Mouse (Mus musculus) MEL (cell line): ENCODE measurements around the gene Tcea3. TPM values are rescaled to one million over a fixed set of nuclear protein-coding genes. Genes with fewer than 3 reads are reported as not detected.

ENCODE experiments used
- DNase-seq: peaks from one replicate; pipeline ENCODE4 v3.0.0; 2011; ENCODE audit warnings: low read depth, low spot score
- H3K27ac ChIP-seq: 2 replicates; pipeline ENCODE4 v1.5.1; 2012; ENCODE audit warnings: low read depth, mild to moderate bottlenecking, control low read depth, low read length, moderate library complexity; ENCODE audit not compliant: control insufficient read depth
- H3K27me3 ChIP-seq, 2 experiments: fragments of 150-350 bp in 1 of 2; sonication (generic) in 1 of 2; 2 replicates each; pipeline ENCODE4 v1.6.1; 2012; ENCODE audit warnings: low read length in 2 of 2, mild to moderate bottlenecking in 2 of 2, improper control_type of control experiment in 1 of 2, moderate library complexity in 1 of 2; ENCODE audit not compliant: insufficient read depth in 2 of 2, control insufficient read depth in 1 of 2
- H3K36me3 ChIP-seq, 2 experiments: 2 replicates each; pipeline ENCODE4 v1.6.1; 2012 to 2014; ENCODE audit warnings: low read length in 2 of 2, improper control_type of control experiment in 1 of 2, inconsistent platforms in 1 of 2, mild to moderate bottlenecking in 1 of 2; ENCODE audit not compliant: insufficient read depth in 2 of 2, control insufficient read depth in 1 of 2
- H3K4me1 ChIP-seq, 2 experiments: fragments of 150-350 bp in 1 of 2; sonication (generic) in 1 of 2; 2 replicates each; pipeline ENCODE4 v1.6.1; 2012; ENCODE audit warnings: low read length in 2 of 2, improper control_type of control experiment in 1 of 2, mild to moderate bottlenecking in 1 of 2; ENCODE audit not compliant: insufficient read depth in 2 of 2, control insufficient read depth in 1 of 2
- H3K4me3 ChIP-seq, 2 experiments: fragments of 150-350 bp in 1 of 2; sonication (generic) in 1 of 2; 2 replicates each; pipeline ENCODE4 v1.5.1; 2012; ENCODE audit warnings: low read depth in 2 of 2, low read length in 2 of 2, mild to moderate bottlenecking in 2 of 2, moderate library complexity in 2 of 2, control low read depth in 1 of 2, improper control_type of control experiment in 1 of 2; ENCODE audit not compliant: control insufficient read depth in 1 of 2, insufficient read depth in 1 of 2
- H3K79me2 ChIP-seq: 2 replicates; pipeline ENCODE4 v1.6.1; 2012; ENCODE audit warnings: mild to moderate bottlenecking, low read length, moderate library complexity; ENCODE audit not compliant: control insufficient read depth, poor library complexity, insufficient read depth
- H3K9ac ChIP-seq: 2 replicates; pipeline ENCODE4 v1.6.1; 2012; ENCODE audit warnings: low read depth, mild to moderate bottlenecking, control low read depth, low read length, moderate library complexity; ENCODE audit not compliant: control insufficient read depth, poor library complexity, severe bottlenecking
- H3K9me3 ChIP-seq: fragments of 150-350 bp; sonication (generic); replicated peaks from 2 replicates; pipeline ENCODE4 v1.6.1; 2012; ENCODE audit warnings: mild to moderate bottlenecking, low read length, improper control_type of control experiment, moderate library complexity; ENCODE audit not compliant: insufficient read depth
- E2F4 ChIP-seq: IDR thresholded peaks from 2 replicates; pipeline ENCODE4 v1.6.1; 2011; ENCODE audit warnings: low read depth, low read length, improper control_type of control experiment, borderline replicate concordance
- EP300 ChIP-seq, 2 experiments: IDR thresholded peaks; 2 replicates each; pipeline ENCODE4 v1.6.1; 2011; ENCODE audit warnings: improper control_type of control experiment in 2 of 2, low read length in 2 of 2, low read depth in 1 of 2, mild to moderate bottlenecking in 1 of 2
- ETS1 ChIP-seq: IDR thresholded peaks from 2 replicates; pipeline ENCODE4 v1.6.1; 2012; ENCODE audit warnings: low read depth, mild to moderate bottlenecking, inconsistent platforms, low read length, improper control_type of control experiment, moderate library complexity
- HCFC1 ChIP-seq: IDR thresholded peaks from 2 replicates; pipeline ENCODE4 v1.6.1; 2012; ENCODE audit warnings: low read depth, mild to moderate bottlenecking, inconsistent platforms, low read length, improper control_type of control experiment, moderate library complexity
- JUND ChIP-seq: IDR thresholded peaks from 2 replicates; pipeline ENCODE4 v1.6.1; 2011; ENCODE audit warnings: low read depth, mild to moderate bottlenecking, improper control_type of control experiment, low read length
- MAFK ChIP-seq: IDR thresholded peaks from 2 replicates; pipeline ENCODE4 v1.6.1; 2011; ENCODE audit warnings: low read depth, mild to moderate bottlenecking, low read length, improper control_type of control experiment, borderline replicate concordance
- MAX ChIP-seq: IDR thresholded peaks from 2 replicates; pipeline ENCODE4 v1.6.1; 2011; ENCODE audit warnings: low read length, improper control_type of control experiment
- MAZ ChIP-seq: IDR thresholded peaks from 2 replicates; pipeline ENCODE4 v1.6.1; 2012; ENCODE audit warnings: low read depth, mild to moderate bottlenecking, inconsistent platforms, low read length, improper control_type of control experiment
- MYC ChIP-seq: IDR thresholded peaks from 2 replicates; pipeline ENCODE4 v1.6.1; 2011; ENCODE audit warnings: low read depth, mild to moderate bottlenecking, low read length, improper control_type of control experiment, moderate library complexity
- NELFE ChIP-seq: IDR thresholded peaks from 2 replicates; pipeline ENCODE4 v1.6.1; 2011; ENCODE audit warnings: low read depth, low read length, improper control_type of control experiment
- NRF1 ChIP-seq: IDR thresholded peaks from 2 replicates; pipeline ENCODE4 v1.6.1; 2014; ENCODE audit warnings: low read depth, mild to moderate bottlenecking, inconsistent platforms, low read length, improper control_type of control experiment, moderate library complexity; ENCODE audit not compliant: poor library complexity, insufficient read depth, severe bottlenecking
- RAD21 ChIP-seq: IDR thresholded peaks from 2 replicates; pipeline ENCODE4 v1.6.1; 2011; ENCODE audit warnings: mild to moderate bottlenecking, low read depth, low read length, improper control_type of control experiment
- RCOR1 ChIP-seq: IDR thresholded peaks from 2 replicates; pipeline ENCODE4 v1.6.1; 2012; ENCODE audit warnings: low read depth, mild to moderate bottlenecking, inconsistent platforms, low read length, improper control_type of control experiment
- SIN3A ChIP-seq: IDR thresholded peaks from 2 replicates; pipeline ENCODE4 v1.6.1; 2012; ENCODE audit warnings: low read length, improper control_type of control experiment, inconsistent platforms
- SMC3 ChIP-seq: IDR thresholded peaks from 2 replicates; pipeline ENCODE4 v1.6.1; 2011; ENCODE audit warnings: low read depth, low read length, improper control_type of control experiment
- USF1 ChIP-seq: IDR thresholded peaks from 2 replicates; pipeline ENCODE4 v1.6.1; 2014; ENCODE audit warnings: low read depth, mild to moderate bottlenecking, inconsistent platforms, low read length, improper control_type of control experiment, moderate library complexity
- USF2 ChIP-seq, 2 experiments: IDR thresholded peaks; 2 replicates each; pipeline ENCODE4 v1.6.1; 2011 to 2012; ENCODE audit warnings: improper control_type of control experiment in 2 of 2, low read length in 2 of 2, borderline replicate concordance in 1 of 2, inconsistent platforms in 1 of 2, low read depth in 1 of 2, mild to moderate bottlenecking in 1 of 2; ENCODE audit not compliant: insufficient read depth in 1 of 2
- ZKSCAN1 ChIP-seq: IDR thresholded peaks from 2 replicates; pipeline ENCODE4 v1.6.1; 2012; ENCODE audit warnings: low read depth, mild to moderate bottlenecking, inconsistent platforms, low read length, improper control_type of control experiment, moderate library complexity
- ZNF384 ChIP-seq: IDR thresholded peaks from 2 replicates; pipeline ENCODE4 v1.6.1; 2012; ENCODE audit warnings: low read depth, mild to moderate bottlenecking, inconsistent platforms, low read length, improper control_type of control experiment
- polyA plus RNA-seq, 2 experiments: library from polyadenylated mRNA; stranded (reverse) in 1 of 2; unstranded in 1 of 2; fragments of >175 nt in 1 of 2; fragments of >200 nt in 1 of 2; gene quantifications; 2 replicates each; pipeline versions ENCODE4 v1.2.1 to v1.2.4; 2012; ENCODE audit warnings: low replicate concordance in 2 of 2, low read depth in 1 of 2; ENCODE audit not compliant: insufficient read length in 2 of 2, insufficient read depth in 1 of 2, missing spikeins in 1 of 2
- total RNA-seq: library from RNA; depleted of rRNA; stranded (reverse); fragments of 300-350 nt; gene quantifications from 2 replicates; pipeline ENCODE4 v1.2.3, GENCODE M21; 2012

Gene Tcea3
- total and polyA plus RNA-seq, 3 experiments = not detected

DNA sequence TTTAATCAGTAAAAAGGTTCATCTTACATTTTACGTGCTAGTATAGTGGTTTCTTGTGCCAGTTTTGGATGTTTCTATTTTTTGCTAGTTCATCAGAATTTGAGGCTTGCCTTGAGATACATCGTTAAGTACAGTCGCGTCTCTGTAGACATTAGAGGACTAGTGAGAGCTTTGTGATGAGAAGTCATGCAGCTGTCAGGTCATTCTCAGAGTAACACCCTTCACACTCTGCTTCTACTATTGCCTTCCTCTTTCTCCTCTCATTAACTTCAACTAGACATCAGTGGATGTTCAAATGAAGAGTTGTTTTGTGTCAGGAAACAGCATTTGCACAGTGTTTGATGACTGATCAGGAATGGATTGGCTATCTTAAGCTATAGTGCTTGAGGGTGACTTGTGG is 65.1 kb downstream of the Tcea3 start:
- DNase-seq = peak; percentile 54
- Histone ChIP-seq H3K9ac (peak overlapping the region; percentile 100), H3K27me3 (no peaks in the 10 kb centered on the region), H3K9me3 (no peaks in the 10 kb centered on the region), H3K4me1 (peaks cover 10 to 15% of the 10 kb centered on the region in 2 experiments; a peak in 2 of 4 replicates), H3K27ac (no peak overlapping the region), H3K79me2 (peaks cover 44% of the 10 kb centered on the region), H3K4me3 (peak overlapping the region; percentile 26 to 69), H3K36me3 (peaks cover 19 to 25% of the 10 kb centered on the region in 2 experiments)
- 0 out of 2 replicates have a peak, but pooled peaks have one; percentile 27 for TF ChIP-seq MYC
- no peak for TF ChIP-seq USF1
- 0 out of 2 replicates have a peak, but pooled peaks have one; percentile 9 for TF ChIP-seq MAX
- peak; percentile 41; the same call in 1 of the 2 replicates for TF ChIP-seq MAFK
- TF ChIP-seq ETS1 = no peak
- peak; percentile 46; the same call in 1 of the 2 replicates for TF ChIP-seq SIN3A

DNA sequence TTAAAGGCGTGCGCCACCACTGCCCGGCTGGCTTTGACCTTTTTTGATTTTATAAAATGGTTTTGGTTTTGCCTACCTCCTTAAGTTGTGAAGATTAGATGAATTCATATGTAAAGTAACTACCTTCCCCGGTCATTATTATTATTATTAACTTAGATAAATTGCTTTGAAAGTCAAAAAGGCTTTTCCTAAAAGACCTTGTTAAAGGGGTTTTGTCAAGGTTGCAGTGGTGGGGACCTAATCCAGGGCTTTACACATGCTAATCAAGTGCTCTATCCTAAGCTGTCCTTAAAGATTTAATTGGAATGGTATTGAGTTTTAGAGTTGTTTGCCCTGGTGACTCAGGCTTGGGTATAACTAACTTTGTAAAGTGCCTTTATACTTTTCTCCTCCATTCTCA is 70.1 kb downstream of the Tcea3 start:
- Histone ChIP-seq H3K9ac (no peak overlapping the region), H3K79me2 (peaks cover 33% of the 10 kb centered on the region)
- no peak for TF ChIP-seq NRF1
- TF ChIP-seq HCFC1 = no peak
- no peak for TF ChIP-seq ZNF384
- no peak for TF ChIP-seq NELFE
- TF ChIP-seq SIN3A = no peak
- TF ChIP-seq EP300 (IDR thresholded peaks at IDR 0.05; ENCODE audit: low read depth in 1 of 2, low read length in 2 of 2) = no peak
- TF ChIP-seq RAD21 = no peak
- no peak for TF ChIP-seq E2F4
- TF ChIP-seq USF1 = no peak
- TF ChIP-seq ZKSCAN1 = no peak
- TF ChIP-seq MAZ = no peak
- no peak for TF ChIP-seq JUND
- TF ChIP-seq SMC3 = no peak
- TF ChIP-seq MAX = no peak
- no peak for TF ChIP-seq USF2 (IDR thresholded peaks at IDR 0.05; ENCODE audit: borderline replicate concordance in 1 of 2, insufficient read depth in 1 of 2, low read depth in 1 of 2, low read length in 2 of 2)
- TF ChIP-seq MAFK = no peak
- TF ChIP-seq RCOR1 = no peak
- TF ChIP-seq, all 39 proteins: peak for 0
- no peaks in the 10 kb centered on the region for H3K27me3 ChIP-seq
- no peaks in the 10 kb centered on the region for H3K9me3 ChIP-seq
- H3K4me1 ChIP-seq = peaks cover 4 to 9% of the 10 kb centered on the region in 2 experiments; a peak in 2 of 4 replicates
- no peak overlapping the region for H3K27ac ChIP-seq
- no peak for DNase-seq
- peaks cover 19 to 43% of the 10 kb centered on the region in 2 experiments for H3K36me3 ChIP-seq
- no peak overlapping the region for H3K4me3 ChIP-seq
